Mouse (Mus musculus): ENCODE measurements around the gene Dixdc1. TPM values are rescaled to one million over a fixed set of nuclear protein-coding genes. Genes with fewer than 3 reads are reported as not detected.
"Not testable (repeated sequence)": the region's sequence is repeated elsewhere in the genome, so short reads cannot be mapped to it uniquely, and the experiment has no call there.

Dixdc1 gene
- polyA plus RNA-seq, 1 experiment: 5.3 TPM

DNA sequence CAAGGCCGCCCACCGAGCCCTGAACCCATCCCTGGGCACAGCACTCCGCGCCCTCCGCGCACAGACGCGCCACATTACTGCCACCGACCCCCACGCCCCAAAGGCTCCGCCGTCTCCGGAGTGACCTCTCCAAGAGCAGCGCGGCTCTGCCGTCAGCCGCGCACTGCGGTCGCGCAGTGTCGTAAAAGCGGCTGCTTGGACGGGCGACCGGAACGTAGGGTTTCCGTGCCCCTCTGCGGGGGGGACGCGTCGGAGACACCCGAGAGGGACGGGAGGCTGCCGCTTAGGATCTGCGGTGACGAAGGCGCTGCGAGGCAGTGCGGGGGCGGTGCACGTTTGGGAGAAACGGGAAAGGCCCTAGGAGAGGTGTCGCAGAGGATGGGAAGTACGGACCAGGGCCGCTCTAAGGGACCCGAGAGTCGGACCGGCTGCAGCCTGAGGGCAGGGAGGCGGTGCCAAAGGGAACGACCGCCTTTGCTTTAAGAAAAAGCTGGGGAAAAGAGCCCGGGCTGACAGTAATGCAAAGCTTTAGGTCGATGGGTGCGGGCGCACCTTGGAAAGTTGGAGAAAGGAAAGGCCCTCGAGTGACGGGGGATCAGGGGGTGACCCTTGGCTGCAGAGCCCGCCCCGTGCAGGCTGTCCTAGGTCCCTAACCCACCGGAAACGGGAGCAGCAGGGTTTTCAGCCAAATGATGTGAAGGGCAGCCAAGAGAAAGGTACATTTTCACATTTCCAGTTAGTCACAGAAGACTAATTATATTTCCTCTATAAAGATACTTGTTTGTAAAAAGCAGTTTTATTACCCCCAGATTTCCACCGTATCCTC lies 79.7 kb downstream of the Dixdc1 start, which contains the start of gene Dlat:
Gene Dlat, minus strand, starts transcription at position 389 of the 826 bp plus-strand sequence.
- peak within 1 kb of the TSS; percentile 78 for H3K27ac ChIP-seq (replicated peaks; ENCODE audit: low read depth, low read length)
- no peaks in the 10 kb centered on the region for H3K4me1 ChIP-seq (ENCODE audit: control insufficient read depth, insufficient read depth, insufficient read length, low read length)
- H3K4me3 ChIP-seq (ENCODE audit: insufficient read depth, low read depth, low read length): peak within 1 kb of the TSS; percentile 69

DNA sequence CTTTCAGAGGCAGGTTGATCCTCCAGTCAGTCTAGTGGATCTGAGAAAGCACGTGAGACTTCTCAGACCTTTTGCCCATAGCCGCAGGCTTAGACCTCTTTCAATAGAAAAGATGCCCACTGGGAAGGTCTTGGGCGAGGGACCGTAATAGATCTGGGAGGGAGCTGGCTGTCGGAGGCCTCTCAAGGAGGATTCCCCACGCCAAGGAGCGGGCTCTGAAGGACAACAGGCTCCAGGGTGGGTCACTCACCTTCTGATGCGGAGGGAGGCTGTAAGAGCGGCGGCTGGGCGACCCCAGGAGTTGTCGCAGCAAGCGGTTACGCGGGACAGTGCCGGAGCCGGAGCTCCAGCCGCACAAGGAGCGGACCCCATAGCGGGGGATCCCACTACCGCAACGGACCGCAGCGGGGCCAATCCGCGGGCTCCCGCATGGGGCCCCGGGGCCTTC lies 80.4 kb downstream of the Dixdc1 start:
- Histone ChIP-seq H3K4me1 (ENCODE audit: control insufficient read depth, insufficient read depth, insufficient read length, low read length) (no peaks in the 10 kb centered on the region), H3K4me3 (ENCODE audit: insufficient read depth, low read depth, low read length) (peak overlapping the region; percentile 69), H3K27ac (replicated peaks; ENCODE audit: low read depth, low read length) (peak overlapping the region; percentile 78)

DNA sequence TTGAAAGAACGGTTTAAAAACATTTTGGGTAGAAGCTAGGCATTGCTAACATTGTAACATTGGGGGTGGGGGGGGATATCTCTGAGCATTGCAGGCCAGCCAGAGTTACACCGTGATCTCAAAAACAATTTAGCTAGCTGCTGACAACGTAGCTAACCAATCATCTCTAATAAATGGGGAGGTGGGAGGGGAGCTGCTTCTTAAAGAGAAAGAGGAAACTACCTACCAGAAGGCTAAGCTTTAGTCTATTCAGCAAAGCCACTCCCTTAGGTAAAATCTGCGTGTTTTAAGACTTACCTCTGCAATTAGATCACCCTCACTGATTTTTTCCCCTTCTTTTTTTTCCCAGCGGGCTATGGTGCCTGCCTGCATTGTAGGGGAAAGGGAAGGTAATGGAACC lies 80.9 kb downstream of the Dixdc1 start:
- peak overlapping the region; percentile 69 for H3K4me3 ChIP-seq (ENCODE audit: insufficient read depth, low read depth, low read length)
- H3K4me1 ChIP-seq (ENCODE audit: control insufficient read depth, insufficient read depth, insufficient read length, low read length): no peaks in the 10 kb centered on the region
- H3K27ac ChIP-seq (replicated peaks; ENCODE audit: low read depth, low read length): peak overlapping the region; percentile 78; the same call in 1 of the 2 replicates

DNA sequence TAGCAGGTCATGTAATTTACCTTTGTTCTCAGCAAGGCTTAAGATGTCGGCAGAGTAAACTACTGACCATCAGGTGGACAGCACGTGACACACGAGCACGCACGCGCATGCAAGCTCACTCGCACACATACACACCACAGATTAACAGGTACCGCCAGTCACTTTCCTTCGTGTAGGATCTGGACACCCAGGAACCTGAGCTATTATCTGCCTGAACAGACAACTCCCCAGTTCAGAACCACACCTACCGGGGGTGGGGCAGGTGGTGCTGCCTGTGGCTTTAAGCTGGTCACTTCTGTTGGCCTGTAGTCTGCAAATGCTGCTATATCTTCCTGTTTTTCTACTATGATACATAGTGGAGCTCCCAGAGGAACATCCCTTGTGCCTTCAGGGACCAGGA lies 88.8 kb downstream of the Dixdc1 start:
- no peak overlapping the region for H3K4me3 ChIP-seq (ENCODE audit: insufficient read depth, low read depth, low read length)
- H3K27ac ChIP-seq (replicated peaks; ENCODE audit: low read depth, low read length): no peak overlapping the region
- no peaks in the 10 kb centered on the region for H3K4me1 ChIP-seq (ENCODE audit: control insufficient read depth, insufficient read depth, insufficient read length, low read length)

DNA sequence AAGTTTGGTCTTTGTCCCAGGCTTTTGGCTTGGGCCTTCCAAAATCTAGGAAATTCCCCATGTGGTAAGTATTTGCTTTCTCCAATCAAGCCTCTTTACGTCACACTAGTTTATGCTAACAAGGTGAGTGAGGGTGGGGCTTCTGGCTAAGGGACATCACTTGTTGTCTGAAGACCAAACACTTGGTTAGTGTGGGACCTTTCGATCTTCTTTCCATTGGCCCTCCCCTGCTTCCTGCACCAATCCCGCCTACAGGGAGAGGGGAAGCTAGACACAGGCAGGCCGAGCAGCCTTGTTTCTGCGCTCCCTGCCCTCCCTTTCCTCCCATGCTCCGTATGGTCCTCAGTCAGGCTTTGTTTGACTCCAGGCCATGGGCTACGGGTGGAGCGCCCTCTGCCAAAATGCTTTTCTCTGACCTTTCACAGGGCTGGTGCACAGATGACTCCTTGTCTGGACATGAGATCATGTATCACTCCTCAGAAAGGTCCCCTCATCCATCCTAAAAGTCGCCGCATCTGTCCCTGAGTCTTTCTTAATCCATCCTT lies 92.4 kb downstream of the Dixdc1 start:
- Histone ChIP-seq H3K4me3 (ENCODE audit: insufficient read depth, low read depth, low read length) (no peak overlapping the region), H3K4me1 (ENCODE audit: control insufficient read depth, insufficient read depth, insufficient read length, low read length) (no peaks in the 10 kb centered on the region), H3K27ac (replicated peaks; ENCODE audit: low read depth, low read length) (no peak overlapping the region)

DNA sequence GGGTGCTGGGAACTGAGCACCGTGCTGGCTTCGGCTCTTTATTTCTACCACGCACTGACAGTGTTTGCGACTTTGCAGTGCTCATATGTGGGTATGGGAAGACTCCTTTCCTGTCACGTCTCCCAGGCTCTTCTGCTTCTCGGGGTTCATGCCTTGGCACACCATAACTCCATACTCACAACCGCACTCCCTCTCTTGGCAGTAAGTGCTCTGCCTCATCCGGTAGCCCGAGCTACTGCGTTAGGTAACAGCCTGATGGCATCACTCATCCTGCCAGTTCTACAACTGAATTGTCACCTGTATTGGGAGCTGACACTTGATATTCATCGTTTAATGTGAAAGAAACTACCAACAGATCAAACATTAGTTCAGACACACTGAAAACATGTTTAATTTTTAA lies 105.0 kb downstream of the Dixdc1 start:
- H3K4me3 ChIP-seq (ENCODE audit: insufficient read depth, low read depth, low read length): no peak overlapping the region
- no peak overlapping the region for H3K27ac ChIP-seq (replicated peaks; ENCODE audit: low read depth, low read length)
- H3K4me1 ChIP-seq (ENCODE audit: control insufficient read depth, insufficient read depth, insufficient read length, low read length): no peaks in the 10 kb centered on the region

DNA sequence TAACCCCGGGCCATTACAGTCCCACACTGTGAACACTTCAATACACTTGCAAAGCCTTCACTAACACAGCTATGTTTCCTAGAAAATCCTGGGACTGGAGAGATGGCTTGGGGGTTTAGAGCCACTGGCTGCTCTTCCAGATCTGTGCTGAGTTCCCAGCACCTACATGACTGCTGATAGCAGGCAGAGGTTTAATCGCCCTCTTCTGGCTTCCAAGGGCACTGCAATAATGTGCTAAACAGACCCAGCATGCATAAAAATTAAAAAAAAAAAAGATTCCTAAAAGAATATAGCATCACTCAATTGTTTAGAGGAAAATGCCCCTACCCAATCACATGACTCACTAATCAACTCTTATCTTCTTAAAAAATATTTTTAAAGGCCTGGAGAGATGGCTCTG lies 106.3 kb downstream of the Dixdc1 start:
- H3K27ac ChIP-seq (replicated peaks; ENCODE audit: low read depth, low read length): no peak overlapping the region
- no peak overlapping the region for H3K4me3 ChIP-seq (ENCODE audit: insufficient read depth, low read depth, low read length)
- H3K4me1 ChIP-seq (ENCODE audit: control insufficient read depth, insufficient read depth, insufficient read length, low read length): no peaks in the 10 kb centered on the region

DNA sequence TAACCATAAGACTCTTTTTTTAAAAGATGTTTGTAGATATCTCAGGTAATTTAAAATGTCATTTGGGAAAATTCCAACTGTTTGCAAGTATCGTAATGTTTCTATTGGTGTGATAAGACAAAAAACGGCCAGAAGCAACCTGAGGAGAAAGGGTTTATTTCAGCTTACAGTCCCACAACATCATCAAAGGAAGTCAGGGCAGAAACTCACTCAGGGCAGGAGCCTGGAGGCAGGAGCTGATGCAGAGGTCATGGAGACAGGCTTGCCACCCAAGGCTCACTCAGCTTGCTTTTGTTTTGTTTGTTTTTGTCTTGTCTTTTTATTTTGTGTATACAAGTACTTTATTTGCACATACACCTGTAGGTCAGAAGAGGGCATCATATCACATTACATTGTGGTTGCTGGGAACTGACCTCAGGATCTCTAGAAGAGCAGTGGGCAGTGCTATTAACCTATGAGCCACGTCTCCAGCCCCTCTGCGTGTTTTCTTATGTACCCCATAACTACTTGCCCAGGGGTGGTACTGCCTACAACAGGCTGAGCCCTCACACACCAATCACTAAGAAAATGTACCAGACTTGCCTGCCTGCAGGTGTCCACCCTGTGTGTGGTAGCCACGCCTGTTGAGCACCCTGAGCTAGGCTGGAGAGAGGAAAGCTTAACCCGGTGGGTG lies 107.2 kb downstream of the Dixdc1 start:
- H3K27ac ChIP-seq (replicated peaks; ENCODE audit: low read depth, low read length): no peak overlapping the region
- no peaks in the 10 kb centered on the region for H3K4me1 ChIP-seq (ENCODE audit: control insufficient read depth, insufficient read depth, insufficient read length, low read length)
- no peak overlapping the region for H3K4me3 ChIP-seq (ENCODE audit: insufficient read depth, low read depth, low read length)

DNA sequence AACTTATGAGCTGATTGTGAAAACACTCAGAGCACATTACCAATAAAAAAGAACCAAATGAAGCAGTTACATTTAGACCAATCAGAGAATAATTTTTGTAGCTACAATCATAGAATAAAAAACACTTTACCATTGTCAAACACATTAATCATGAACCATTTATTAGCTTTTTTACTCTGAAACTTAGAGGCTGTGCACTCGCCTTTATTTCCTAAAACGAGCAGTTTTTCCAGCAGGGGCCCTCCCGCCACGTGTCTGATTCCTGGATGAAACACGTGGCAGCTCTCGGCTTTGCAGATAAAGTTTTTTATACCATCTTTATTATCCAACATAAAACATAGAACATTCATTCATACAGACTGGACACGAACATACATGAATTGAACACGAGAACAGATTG lies 108.4 kb downstream of the Dixdc1 start:
- H3K27ac ChIP-seq (replicated peaks; ENCODE audit: low read depth, low read length); H3K4me3 ChIP-seq (ENCODE audit: insufficient read depth, low read depth, low read length); H3K4me1 ChIP-seq (ENCODE audit: control insufficient read depth, insufficient read depth, insufficient read length, low read length): not testable (repeated sequence)

DNA sequence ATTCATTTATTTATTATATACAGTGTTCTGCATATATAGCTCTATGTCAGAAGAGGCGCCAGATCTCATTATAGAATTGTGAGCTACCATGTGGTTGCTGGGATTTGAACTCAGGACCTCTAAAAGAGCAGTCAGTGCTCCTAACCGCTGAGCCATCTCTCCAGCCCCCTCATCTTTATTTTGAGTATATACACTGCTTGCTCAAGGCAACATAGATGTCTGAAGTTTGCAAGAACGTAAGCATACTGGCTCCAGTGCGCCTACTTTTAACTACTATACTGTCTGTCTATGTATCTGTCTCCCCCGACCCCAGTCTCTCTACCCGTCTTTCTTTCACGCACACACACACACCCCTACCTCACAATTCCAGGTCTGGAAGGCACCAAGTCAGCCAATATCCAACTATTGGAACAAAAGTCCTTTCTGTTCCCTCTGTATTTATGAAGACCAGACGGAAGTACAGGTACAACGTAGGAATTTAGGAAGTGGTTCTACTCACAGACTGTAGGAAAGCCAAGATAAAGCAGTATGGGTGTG lies 121.5 kb downstream of the Dixdc1 start:
- Histone ChIP-seq H3K4me3 (ENCODE audit: insufficient read depth, low read depth, low read length) (no peak overlapping the region), H3K27ac (replicated peaks; ENCODE audit: low read depth, low read length) (no peak overlapping the region), H3K4me1 (ENCODE audit: control insufficient read depth, insufficient read depth, insufficient read length, low read length) (peaks cover 2% of the 10 kb centered on the region)

DNA sequence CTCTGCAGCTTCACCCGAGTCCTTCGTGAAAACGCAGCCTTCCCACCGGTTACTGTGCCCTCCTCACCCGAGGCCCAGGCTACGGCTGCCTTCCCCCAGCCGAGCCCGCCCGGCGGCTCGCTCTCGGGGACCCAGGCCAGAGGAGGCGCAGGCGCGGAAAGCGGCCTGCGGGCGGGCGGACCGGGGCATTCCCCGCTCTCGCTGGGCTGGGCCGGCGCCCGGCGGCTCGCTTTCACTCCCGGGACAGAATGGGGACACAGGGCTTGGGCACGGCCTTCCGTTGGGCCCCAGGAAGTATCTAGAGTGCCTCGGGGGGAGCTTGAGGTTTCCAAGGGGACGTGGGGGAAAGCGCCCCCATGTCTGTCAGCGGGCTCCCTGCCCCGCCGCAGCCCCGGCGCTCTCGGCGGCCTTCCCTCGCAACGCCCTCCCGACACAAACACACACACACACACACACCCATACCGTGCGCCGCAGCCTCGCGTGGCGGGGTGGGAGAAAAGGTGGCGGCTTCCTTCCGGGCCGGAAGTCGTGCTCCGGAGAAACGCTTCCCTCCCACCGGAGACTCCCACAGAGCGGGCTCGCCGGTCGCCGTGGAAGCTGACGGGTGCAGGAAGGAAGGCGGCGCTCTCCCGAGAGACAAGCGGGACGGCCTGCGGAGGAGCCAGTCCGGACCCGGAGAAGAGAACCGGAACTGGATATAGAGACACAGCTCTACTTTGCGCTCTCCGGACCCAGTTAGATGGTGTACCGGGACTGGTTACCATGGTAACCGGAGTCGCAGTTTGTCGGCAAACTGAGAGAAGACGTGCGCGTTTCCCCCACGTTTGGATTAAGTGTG lies 122.3 kb downstream of the Dixdc1 start, which contains the start of the genes Pih1d2 and Nkapd1:
Gene Pih1d2, plus strand, starts transcription at position 556 of the 838 bp plus-strand sequence.
Gene Nkapd1, minus strand, starts transcription at position 699 of the 838 bp plus-strand sequence.
- peak within 1 kb of the TSS; percentile 86 for H3K4me3 ChIP-seq (ENCODE audit: insufficient read depth, low read depth, low read length)
- H3K27ac ChIP-seq (replicated peaks; ENCODE audit: low read depth, low read length): peak within 1 kb of the TSS; percentile 85
- peaks cover 2% of the 10 kb centered on the region for H3K4me1 ChIP-seq (ENCODE audit: control insufficient read depth, insufficient read depth, insufficient read length, low read length)

DNA sequence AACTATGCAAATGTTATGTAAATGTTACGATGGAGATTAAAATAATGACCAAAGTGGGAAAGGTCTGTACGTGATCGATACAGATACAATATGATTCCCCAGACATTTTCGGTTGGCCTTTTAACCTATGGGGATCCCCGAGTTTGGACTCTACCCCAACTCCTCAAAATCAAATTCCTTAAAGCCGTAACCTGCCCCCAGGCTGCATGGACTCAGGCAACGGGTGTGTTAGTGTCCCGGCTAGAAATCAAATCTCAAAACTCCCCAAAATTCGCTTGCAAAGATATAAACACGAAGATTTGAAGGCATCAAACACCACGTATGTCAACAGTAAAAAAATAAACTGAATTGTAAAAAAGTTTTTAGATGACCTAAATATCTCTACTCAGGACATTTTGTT lies 123.2 kb downstream of the Dixdc1 start:
- H3K27ac ChIP-seq (replicated peaks; ENCODE audit: low read depth, low read length): no peak overlapping the region
- H3K4me3 ChIP-seq (ENCODE audit: insufficient read depth, low read depth, low read length): peak overlapping the region; percentile 86
- H3K4me1 ChIP-seq (ENCODE audit: control insufficient read depth, insufficient read depth, insufficient read length, low read length): peaks cover 2% of the 10 kb centered on the region

Data from brown adipose tissue, adult 24 weeks (tissue).